Mouse (Mus musculus): ENCODE data around the gene Tmem184b. TPM values are rescaled to one million over a fixed set of nuclear protein-coding genes. Genes with fewer than 3 reads are reported as not detected.
A peak's percentile ranks its signal among the peaks of the same experiment; 100 is the strongest.

Tmem184b gene
- polyA plus RNA-seq, 1 experiment from 2014 or later = 43.6 TPM

GRCm38 (mm10) chr15:79379658-79380057 is 23.7 kb downstream of the Tmem184b start:
- Histone ChIP-seq H3K4me2 (ENCODE audit: low read depth, low read length) (no peak overlapping the region), H3K9me3 (ENCODE audit: control insufficient read depth, low read length) (no peaks in the 10 kb centered on the region), H3K36me3 (ENCODE audit: control insufficient read depth, insufficient read depth, low read length) (no peaks in the 10 kb centered on the region), H3K4me1 (ENCODE audit: control insufficient read depth, insufficient read depth, low read length) (no peaks in the 10 kb centered on the region), H3K27ac (ENCODE audit: low read length) (no peak overlapping the region), H3K27me3 (replicated peaks; ENCODE audit: control insufficient read depth, insufficient read depth, low read length) (no peaks in the 10 kb centered on the region), H3K4me3 (ENCODE audit: low read length) (no peak overlapping the region), H3K9ac (ENCODE audit: low read depth, low read length) (no peak overlapping the region)
- WGBS = 91% methylated on average over 7 of the region's 7 CpGs
- ATAC-seq = no peak

- no peak for ATAC-seq
- WGBS = 95% methylated on average over 10 of the region's 10 CpGs
Observed at GRCm38 (mm10) chr15:79378608-79379007, 24.8 kb downstream of the Tmem184b start.

GRCm38 (mm10) chr15:79377681-79378080 is 25.7 kb downstream of the Tmem184b start:
- H3K9ac ChIP-seq (ENCODE audit: low read depth, low read length) = no peak overlapping the region
- no peaks in the 10 kb centered on the region for H3K27me3 ChIP-seq (replicated peaks; ENCODE audit: control insufficient read depth, insufficient read depth, low read length)
- no peaks in the 10 kb centered on the region for H3K9me3 ChIP-seq (ENCODE audit: control insufficient read depth, low read length)
- H3K4me2 ChIP-seq (ENCODE audit: low read depth, low read length) = no peak overlapping the region
- no peaks in the 10 kb centered on the region for H3K4me1 ChIP-seq (ENCODE audit: control insufficient read depth, insufficient read depth, low read length)
- no peaks in the 10 kb centered on the region for H3K36me3 ChIP-seq (ENCODE audit: control insufficient read depth, insufficient read depth, low read length)
- H3K4me3 ChIP-seq (ENCODE audit: low read length) = no peak overlapping the region
- no peak overlapping the region for H3K27ac ChIP-seq (ENCODE audit: low read length)
- 75% methylated on average over 6 of the region's 6 CpGs for WGBS
- no peak for ATAC-seq

More at GRCm38 (mm10) chr15:79378608-79379007, 24.8 kb downstream of the Tmem184b start:
- Histone ChIP-seq H3K27me3 (replicated peaks; ENCODE audit: control insufficient read depth, insufficient read depth, low read length) (no peaks in the 10 kb centered on the region), H3K4me1 (ENCODE audit: control insufficient read depth, insufficient read depth, low read length) (no peaks in the 10 kb centered on the region), H3K4me3 (ENCODE audit: low read length) (no peak overlapping the region), H3K9me3 (ENCODE audit: control insufficient read depth, low read length) (no peaks in the 10 kb centered on the region), H3K36me3 (ENCODE audit: control insufficient read depth, insufficient read depth, low read length) (no peaks in the 10 kb centered on the region), H3K4me2 (ENCODE audit: low read depth, low read length) (no peak overlapping the region), H3K9ac (ENCODE audit: low read depth, low read length) (no peak overlapping the region), H3K27ac (ENCODE audit: low read length) (no peak overlapping the region)

- Histone ChIP-seq H3K9me3 (ENCODE audit: control insufficient read depth, low read length) (no peaks in the 10 kb centered on the region), H3K27me3 (replicated peaks; ENCODE audit: control insufficient read depth, insufficient read depth, low read length) (no peaks in the 10 kb centered on the region), H3K36me3 (ENCODE audit: control insufficient read depth, insufficient read depth, low read length) (no peaks in the 10 kb centered on the region), H3K27ac (ENCODE audit: low read length) (no peak overlapping the region), H3K9ac (ENCODE audit: low read depth, low read length) (no peak overlapping the region), H3K4me3 (ENCODE audit: low read length) (no peak overlapping the region), H3K4me2 (ENCODE audit: low read depth, low read length) (no peak overlapping the region), H3K4me1 (ENCODE audit: control insufficient read depth, insufficient read depth, low read length) (peaks cover 8% of the 10 kb centered on the region)
- no peak for ATAC-seq
- 47% methylated on average over 3 of the region's 3 CpGs for WGBS
Observed at GRCm38 (mm10) chr15:79374760-79375159, 28.6 kb downstream of the Tmem184b start.

- 0 out of 2 replicates have a peak, but pooled peaks cover under 1% of the 10 kb centered on the region for H3K36me3 ChIP-seq (ENCODE audit: control insufficient read depth, insufficient read depth, low read length)
Observed at GRCm38 (mm10) chr15:79370281-79370843, 33.0 kb downstream of the Tmem184b start.

GRCm38 (mm10) chr15:79369452-79370280 is 33.7 kb downstream of the Tmem184b start:
- ATAC-seq = peak; percentile 12; the same call in 1 of the 2 replicates
- Histone ChIP-seq H3K36me3 (ENCODE audit: control insufficient read depth, insufficient read depth, low read length) (peaks cover 6% of the 10 kb centered on the region; the same call in 1 of the 2 replicates), H3K4me1 (ENCODE audit: control insufficient read depth, insufficient read depth, low read length) (peaks cover 35% of the 10 kb centered on the region)

More at GRCm38 (mm10) chr15:79370281-79370843, 33.0 kb downstream of the Tmem184b start:
- Histone ChIP-seq H3K4me2 (ENCODE audit: low read depth, low read length) (no peak overlapping the region), H3K4me3 (ENCODE audit: low read length) (no peak overlapping the region), H3K27me3 (replicated peaks; ENCODE audit: control insufficient read depth, insufficient read depth, low read length) (no peaks in the 10 kb centered on the region), H3K9ac (ENCODE audit: low read depth, low read length) (peak overlapping the region; percentile 40; the same call in 1 of the 2 replicates), H3K4me1 (ENCODE audit: control insufficient read depth, insufficient read depth, low read length) (peaks cover 34% of the 10 kb centered on the region), H3K27ac (ENCODE audit: low read length) (peak overlapping the region; percentile 93; the same call in 1 of the 2 replicates), H3K9me3 (ENCODE audit: control insufficient read depth, low read length) (no peaks in the 10 kb centered on the region)
- ATAC-seq = peak; percentile 9; the same call in 1 of the 2 replicates
- WGBS = 79% methylated on average over 7 of the region's 7 CpGs

GRCm38 (mm10) chr15:79368861-79369440 is 34.4 kb downstream of the Tmem184b start:
- 62% methylated on average over 8 of the region's 8 CpGs for WGBS
- H3K9ac ChIP-seq (ENCODE audit: low read depth, low read length) = peak overlapping the region; percentile 65
- H3K27ac ChIP-seq (ENCODE audit: low read length) = peak overlapping the region; percentile 93
- peak; percentile 55 for ATAC-seq
- no peak overlapping the region; the same call in 1 of the 2 replicates for H3K4me3 ChIP-seq (ENCODE audit: low read length)
- H3K4me2 ChIP-seq (ENCODE audit: low read depth, low read length) = peak overlapping the region; percentile 44
- H3K4me1 ChIP-seq (ENCODE audit: control insufficient read depth, insufficient read depth, low read length) = peaks cover 36% of the 10 kb centered on the region
- H3K36me3 ChIP-seq (ENCODE audit: control insufficient read depth, insufficient read depth, low read length) = peaks cover 6% of the 10 kb centered on the region; the same call in 1 of the 2 replicates
- H3K27me3 ChIP-seq (replicated peaks; ENCODE audit: control insufficient read depth, insufficient read depth, low read length) = no peaks in the 10 kb centered on the region
- no peaks in the 10 kb centered on the region for H3K9me3 ChIP-seq (ENCODE audit: control insufficient read depth, low read length)

More at GRCm38 (mm10) chr15:79369452-79370280, 33.7 kb downstream of the Tmem184b start:
- H3K27me3 ChIP-seq (replicated peaks; ENCODE audit: control insufficient read depth, insufficient read depth, low read length) = no peaks in the 10 kb centered on the region
- H3K27ac ChIP-seq (ENCODE audit: low read length) = peak overlapping the region; percentile 93
- no peak overlapping the region for H3K4me2 ChIP-seq (ENCODE audit: low read depth, low read length)
- H3K4me3 ChIP-seq (ENCODE audit: low read length) = no peak overlapping the region
- H3K9ac ChIP-seq (ENCODE audit: low read depth, low read length) = peak overlapping the region; percentile 40; the same call in 1 of the 2 replicates
- no peaks in the 10 kb centered on the region for H3K9me3 ChIP-seq (ENCODE audit: control insufficient read depth, low read length)
- 59% methylated on average over 15 of the region's 15 CpGs for WGBS

GRCm38 (mm10) chr15:79368313-79368811 is 35.0 kb downstream of the Tmem184b start:
- ATAC-seq = peak; percentile 91
- H3K36me3 ChIP-seq (ENCODE audit: control insufficient read depth, insufficient read depth, low read length) = peaks cover 6% of the 10 kb centered on the region; the same call in 1 of the 2 replicates
- H3K27me3 ChIP-seq (replicated peaks; ENCODE audit: control insufficient read depth, insufficient read depth, low read length) = no peaks in the 10 kb centered on the region
- H3K27ac ChIP-seq (ENCODE audit: low read length) = peak overlapping the region; percentile 93
- H3K4me1 ChIP-seq (ENCODE audit: control insufficient read depth, insufficient read depth, low read length) = peaks cover 36% of the 10 kb centered on the region
- H3K9ac ChIP-seq (ENCODE audit: low read depth, low read length) = peak overlapping the region; percentile 65
- peak overlapping the region; percentile 22; the same call in 1 of the 2 replicates for H3K4me3 ChIP-seq (ENCODE audit: low read length)
- WGBS = 22% methylated on average over 14 of the region's 14 CpGs
- peak overlapping the region; percentile 44 for H3K4me2 ChIP-seq (ENCODE audit: low read depth, low read length)
- no peaks in the 10 kb centered on the region for H3K9me3 ChIP-seq (ENCODE audit: control insufficient read depth, low read length)

- Histone ChIP-seq H3K4me1 (ENCODE audit: control insufficient read depth, insufficient read depth, low read length) (peaks cover 41% of the 10 kb centered on the region), H3K9me3 (ENCODE audit: control insufficient read depth, low read length) (no peaks in the 10 kb centered on the region), H3K9ac (ENCODE audit: low read depth, low read length) (no peak overlapping the region), H3K4me3 (ENCODE audit: low read length) (no peak overlapping the region), H3K36me3 (ENCODE audit: control insufficient read depth, insufficient read depth, low read length) (peaks cover 15% of the 10 kb centered on the region), H3K27me3 (replicated peaks; ENCODE audit: control insufficient read depth, insufficient read depth, low read length) (no peaks in the 10 kb centered on the region), H3K4me2 (ENCODE audit: low read depth, low read length) (no peak overlapping the region), H3K27ac (ENCODE audit: low read length) (no peak overlapping the region)
- ATAC-seq = no peak
- 95% methylated on average over 5 of the region's 5 CpGs for WGBS
Observed at GRCm38 (mm10) chr15:79366402-79366801, 37.0 kb downstream of the Tmem184b start.

Data from intestine, embryonic 16.5 days (tissue).